Mouse (Mus musculus) neural tube, embryonic 12.5 days (tissue): ENCODE measurements at regions not wholly inside any gene's neighbourhood (a gene's known extent, or its start where the extent isn't known, plus 50 kb on each side); places are given as distances from the start of the nearest gene placed in this dataset.

ENCODE experiments used
- ATAC-seq: fragments of 200-750 bp; cut with Nextera tagmentation; 2 replicates; pipeline ENCODE4 v1.8.0; 2017; ENCODE audit warnings: low read depth, mild to moderate bottlenecking, moderate TSS enrichment, moderate library complexity; ENCODE audit not compliant: low FRiP score
- H3K27ac ChIP-seq: fragments of 300-500 bp; sonication (generic); 2 replicates; pipeline ENCODE4 v1.5.1; 2016
- H3K27me3 ChIP-seq: fragments of 300-500 bp; sonication (generic); replicated peaks from 2 replicates; pipeline ENCODE4 v1.6.1; 2016; ENCODE audit warnings: mild to moderate bottlenecking
- H3K36me3 ChIP-seq: fragments of 300-500 bp; sonication (generic); 2 replicates; pipeline ENCODE4 v1.6.1; 2016; ENCODE audit warnings: mild to moderate bottlenecking
- H3K4me1 ChIP-seq: fragments of 300-500 bp; sonication (generic); 2 replicates; pipeline ENCODE4 v1.6.1; 2016
- H3K4me2 ChIP-seq: fragments of 300-500 bp; sonication (generic); replicated peaks from 2 replicates; pipeline ENCODE4 v1.6.1; 2016; ENCODE audit warnings: mild to moderate bottlenecking
- H3K4me3 ChIP-seq: fragments of 300-500 bp; sonication (generic); 2 replicates; pipeline ENCODE4 v1.5.1; 2016
- H3K9ac ChIP-seq: fragments of 300-500 bp; sonication (generic); 2 replicates; pipeline ENCODE4 v1.6.1; 2016; ENCODE audit warnings: mild to moderate bottlenecking
- H3K9me3 ChIP-seq: fragments of 300-500 bp; sonication (generic); 2 replicates; pipeline ENCODE4 v1.6.1; 2016; ENCODE audit warnings: mild to moderate bottlenecking
- WGBS: fragments of 180-500 bp; shearing (Covaris S2); methylation state at CpG from one replicate; pipeline ENCODE4 v1.1.7; 2016; 5-methylcytosine and 5-hydroxymethylcytosine counted together

- Histone ChIP-seq H3K27me3 (no peaks in the 10 kb centered on the region), H3K4me2 (no peak overlapping the region), H3K27ac (no peak overlapping the region), H3K9ac (no peak overlapping the region), H3K4me1 (peaks cover 6% of the 10 kb centered on the region; the same call in 1 of the 2 replicates), H3K9me3 (no peaks in the 10 kb centered on the region), H3K36me3 (no peaks in the 10 kb centered on the region), H3K4me3 (no peak overlapping the region)
- ATAC-seq = peak; percentile 52; the same call in 1 of the 2 replicates
- WGBS = 78% methylated on average over 5 of the region's 5 CpGs
Observed at GRCm38 (mm10) chr5:148454200-148454599, 54.5 kb upstream of the Slc7a1 start.

GRCm38 (mm10) chr5:148453776-148454175, 54.1 kb upstream of the Slc7a1 start:
- peak; percentile 83 for ATAC-seq
- no peak overlapping the region for H3K4me3 ChIP-seq
- no peaks in the 10 kb centered on the region for H3K36me3 ChIP-seq
- WGBS = 55% methylated on average over 12 of the region's 12 CpGs
- H3K9ac ChIP-seq = no peak overlapping the region
- H3K27ac ChIP-seq = no peak overlapping the region
- H3K27me3 ChIP-seq = no peaks in the 10 kb centered on the region
- no peak overlapping the region for H3K4me2 ChIP-seq
- no peaks in the 10 kb centered on the region for H3K9me3 ChIP-seq
- H3K4me1 ChIP-seq = peaks cover 6% of the 10 kb centered on the region; the same call in 1 of the 2 replicates

GRCm38 (mm10) chr5:148452909-148453632, 53.4 kb upstream of the Slc7a1 start:
- H3K4me3 ChIP-seq = no peak overlapping the region
- WGBS = 53% methylated on average over 17 of the region's 17 CpGs
- H3K27me3 ChIP-seq = no peaks in the 10 kb centered on the region
- no peaks in the 10 kb centered on the region for H3K9me3 ChIP-seq
- H3K27ac ChIP-seq = no peak overlapping the region
- no peak overlapping the region for H3K9ac ChIP-seq
- peak; percentile 67 for ATAC-seq
- H3K4me1 ChIP-seq = peaks cover 6% of the 10 kb centered on the region; the same call in 1 of the 2 replicates
- no peaks in the 10 kb centered on the region for H3K36me3 ChIP-seq
- no peak overlapping the region for H3K4me2 ChIP-seq

- WGBS = 46% methylated on average over 7 of the region's 7 CpGs
- Histone ChIP-seq H3K36me3 (no peaks in the 10 kb centered on the region), H3K27me3 (no peaks in the 10 kb centered on the region), H3K9me3 (no peaks in the 10 kb centered on the region), H3K4me2 (no peak overlapping the region), H3K9ac (no peak overlapping the region), H3K4me3 (no peak overlapping the region), H3K27ac (no peak overlapping the region), H3K4me1 (peaks cover 6% of the 10 kb centered on the region; the same call in 1 of the 2 replicates)
- ATAC-seq = no peak
Observed at GRCm38 (mm10) chr5:148451811-148452210, 52.1 kb upstream of the Slc7a1 start.

GRCm38 (mm10) chr5:148450924-148451323, 51.2 kb upstream of the Slc7a1 start:
- Histone ChIP-seq H3K4me3 (no peak overlapping the region), H3K4me1 (peaks cover 6% of the 10 kb centered on the region; the same call in 1 of the 2 replicates), H3K27me3 (no peaks in the 10 kb centered on the region), H3K9ac (no peak overlapping the region), H3K4me2 (no peak overlapping the region), H3K9me3 (0 out of 2 replicates have a peak, but pooled peaks cover 1% of the 10 kb centered on the region), H3K27ac (no peak overlapping the region), H3K36me3 (no peaks in the 10 kb centered on the region)
- 48% methylated on average over 11 of the region's 11 CpGs for WGBS
- no peak for ATAC-seq
